Mouse (Mus musculus): ENCODE measurements around the gene Eef1akmt1. TPM values are rescaled to one million over a fixed set of nuclear protein-coding genes. Genes with fewer than 3 reads are reported as not detected.

Eef1akmt1 gene
- 1 to 10 TPM in 22 of 26 experiments, under 1 TPM in 1, not detected in 3; 0.82 to 6.5 (median 3.1) TPM for total RNA-seq (2018; cell fraction: chromatin; rRNA removed)
- total RNA-seq (2018; cell fraction: cytosol; rRNA removed) = 10 to 100 TPM; 20.2 to 34.0 (median 27.0) TPM
- 10 to 100 TPM in 3 of 26 experiments, 1 to 10 TPM in 23; 2.8 to 14.4 (median 6.3) TPM for total RNA-seq (2018; cell fraction: nucleus; rRNA removed)
- 14.3 to 31.6 TPM (median 30.5 TPM) in 3 replicates for polyA plus RNA-seq (2018)

DNA sequence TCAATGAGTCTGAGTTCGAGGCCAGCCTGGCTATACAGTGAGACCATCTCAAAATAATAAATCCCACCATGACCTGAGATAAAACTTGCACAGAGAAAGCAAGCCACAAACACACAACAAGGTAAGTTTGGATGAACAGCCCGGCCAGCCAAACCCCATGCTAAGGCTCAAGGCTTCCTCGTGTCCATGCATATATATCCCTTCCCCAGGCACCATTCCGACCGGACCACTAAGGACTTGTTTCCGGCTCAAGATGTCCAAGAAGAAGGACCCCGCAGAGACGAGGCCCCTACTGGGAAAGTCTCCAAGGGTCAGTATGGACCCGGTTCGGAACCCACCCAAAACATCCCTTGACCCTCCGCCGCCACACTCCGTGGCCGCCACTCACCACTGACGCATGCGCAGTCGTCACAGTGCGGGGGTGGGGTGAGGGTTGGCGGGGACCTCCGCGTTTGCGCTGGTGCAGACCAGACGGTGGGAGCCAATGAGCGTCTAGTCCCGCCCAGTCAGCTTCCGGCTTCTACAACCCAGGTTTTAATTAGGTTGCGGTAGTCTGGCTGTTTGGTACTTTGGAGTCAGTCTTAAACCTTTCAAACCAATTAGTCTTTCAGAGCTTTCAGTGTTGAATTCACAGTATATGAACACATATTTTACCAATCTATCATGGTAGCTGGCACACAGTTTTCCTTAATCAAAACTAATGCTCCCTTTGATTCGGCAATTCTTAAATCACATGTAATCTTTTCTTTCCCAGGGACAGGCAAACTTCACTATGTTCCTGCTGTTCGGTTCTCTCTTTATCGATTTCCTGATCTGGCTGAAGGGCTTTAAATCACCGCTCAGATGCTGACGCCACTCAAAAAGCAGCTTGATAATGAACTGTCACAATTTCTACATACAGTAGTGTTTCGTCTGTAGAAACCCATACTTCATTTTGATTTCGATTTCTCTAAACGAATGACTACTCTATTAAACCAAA, at the start of gene Eef1akmt1:
Eef1akmt1 (minus strand) TSS at position 458 of the 979 bp plus-strand sequence.
- 2% methylated on average over 35 of the region's 35 CpGs for WGBS (ENCODE audit: missing documents)
- H3K36me3 ChIP-seq (ENCODE audit: inconsistent target) = no peaks in the 10 kb centered on the region
- no peaks in the 10 kb centered on the region for H3K79me2 ChIP-seq (ENCODE audit: inconsistent target)
- peak within 1 kb of the TSS; percentile 72 for H3K27ac ChIP-seq
- H3K4me3 ChIP-seq (ENCODE audit: inconsistent target) = peak within 1 kb of the TSS; percentile 76

DNA sequence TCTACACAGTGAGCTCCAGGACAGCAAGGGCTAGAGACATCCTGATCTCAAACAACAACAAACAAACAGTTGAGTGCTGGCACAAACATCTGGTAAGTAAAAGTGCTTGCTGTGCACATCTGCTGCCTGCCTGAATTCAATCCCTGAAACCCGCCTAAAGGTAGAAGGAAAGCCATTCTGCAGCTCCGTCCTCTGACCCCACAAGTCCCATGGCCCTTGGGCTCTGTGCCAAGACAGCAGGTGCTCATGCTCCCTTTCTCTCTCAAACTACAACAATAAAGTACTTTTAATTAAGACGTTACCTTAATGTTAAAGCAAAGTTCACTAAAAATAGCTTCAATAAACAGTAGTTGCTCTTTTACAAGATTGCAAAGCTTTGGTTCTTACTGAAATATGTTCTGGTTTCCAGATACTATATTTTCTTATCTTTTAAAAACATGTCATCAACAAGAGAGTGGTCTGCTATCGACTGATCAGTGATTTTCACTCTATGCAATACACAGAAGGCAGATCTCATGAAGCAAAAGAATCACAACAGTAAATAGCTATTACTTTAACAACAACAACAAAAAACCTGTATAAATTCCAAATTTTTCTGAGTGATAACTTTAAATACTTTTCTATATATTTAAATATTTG, 49.3 kb upstream of the Eef1akmt1 start:
- Histone ChIP-seq H3K79me2 (ENCODE audit: inconsistent target) (no peaks in the 10 kb centered on the region), H3K36me3 (ENCODE audit: inconsistent target) (0 out of 2 replicates have a peak, but pooled peaks cover 1% of the 10 kb centered on the region), H3K27ac (no peak overlapping the region), H3K4me3 (ENCODE audit: inconsistent target) (no peak overlapping the region)
- 93% methylated on average over 4 of the region's 4 CpGs for WGBS (ENCODE audit: missing documents)

DNA sequence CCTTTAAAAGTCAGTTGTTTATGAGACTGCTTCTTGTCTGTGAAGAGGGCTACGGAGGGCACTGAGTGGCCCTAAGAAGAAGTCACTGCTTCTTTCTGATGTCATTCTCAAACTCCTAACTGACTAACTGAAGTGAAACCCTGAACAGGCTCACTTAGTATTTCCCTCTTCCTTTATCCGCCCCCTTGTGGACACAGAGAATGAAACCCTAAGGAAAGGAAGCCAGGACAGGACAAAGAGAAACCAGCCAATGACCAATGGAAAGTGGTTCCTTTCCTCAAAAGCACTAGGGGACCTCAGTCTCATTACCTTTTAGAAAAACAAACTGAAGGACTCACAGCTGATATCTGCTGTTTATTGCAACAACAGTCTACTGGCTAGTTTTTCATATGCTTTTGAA, 48.1 kb upstream of the Eef1akmt1 start:
- WGBS (ENCODE audit: missing documents) = 21% methylated on average over 2 of the region's 2 CpGs
- Histone ChIP-seq H3K4me3 (ENCODE audit: inconsistent target) (no peak overlapping the region), H3K27ac (no peak overlapping the region), H3K79me2 (ENCODE audit: inconsistent target) (no peaks in the 10 kb centered on the region), H3K36me3 (ENCODE audit: inconsistent target) (no peaks in the 10 kb centered on the region)

DNA sequence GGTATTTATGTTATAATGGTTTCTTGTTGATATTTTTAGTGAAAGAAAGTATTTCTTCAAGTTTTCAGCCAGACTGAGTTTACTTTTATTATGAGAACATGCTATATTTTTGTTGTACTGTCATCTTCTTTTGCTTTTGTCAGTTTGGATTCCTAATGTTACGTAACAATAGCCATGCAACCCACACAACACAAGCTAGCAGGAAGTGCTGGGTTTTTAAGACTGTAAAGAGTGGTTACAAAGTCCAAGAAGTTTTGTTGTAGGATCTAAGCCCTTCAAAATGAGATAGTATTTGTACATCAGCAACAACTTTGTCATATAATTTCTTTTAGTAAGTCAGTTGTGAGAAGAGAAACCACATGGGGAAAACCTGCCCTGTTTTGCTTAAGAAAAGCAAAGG, 46.3 kb upstream of the Eef1akmt1 start:
- Histone ChIP-seq H3K36me3 (ENCODE audit: inconsistent target) (no peaks in the 10 kb centered on the region), H3K79me2 (ENCODE audit: inconsistent target) (no peaks in the 10 kb centered on the region), H3K27ac (no peak overlapping the region), H3K4me3 (ENCODE audit: inconsistent target) (no peak overlapping the region)
- 43% methylated on average over 1 of the region's 1 CpGs for WGBS (ENCODE audit: missing documents)

DNA sequence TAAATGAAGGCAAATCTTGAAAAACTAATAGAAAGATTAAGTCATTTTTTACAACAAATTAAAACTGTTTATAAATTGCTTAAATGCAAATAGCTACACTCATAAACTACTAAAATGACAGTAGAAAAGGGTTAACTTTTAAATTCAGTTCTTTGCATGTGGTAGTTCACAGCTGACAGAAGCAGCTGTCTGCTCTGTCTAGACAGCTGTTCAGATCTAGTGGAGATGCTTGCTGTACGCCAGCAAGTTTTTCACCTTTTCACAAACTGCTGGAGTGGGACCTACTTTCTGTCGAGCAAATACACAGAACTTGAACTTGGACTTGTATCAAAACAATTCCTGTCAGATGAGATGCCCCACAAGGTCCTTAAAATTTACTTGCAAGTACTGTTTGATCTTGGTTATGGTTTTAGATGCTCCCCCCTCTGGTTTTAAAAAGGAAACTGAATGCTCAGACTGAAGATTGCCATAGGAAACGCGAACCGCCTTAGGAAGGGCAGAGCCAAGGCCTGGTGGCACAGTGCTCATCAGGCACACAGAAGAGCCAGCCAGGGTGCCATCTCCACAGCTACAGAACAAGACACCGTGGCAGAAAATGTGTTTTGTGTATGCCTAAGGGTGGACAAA, 45.0 kb upstream of the Eef1akmt1 start:
- H3K4me3 ChIP-seq (ENCODE audit: inconsistent target) = no peak overlapping the region
- H3K36me3 ChIP-seq (ENCODE audit: inconsistent target) = no peaks in the 10 kb centered on the region
- H3K79me2 ChIP-seq (ENCODE audit: inconsistent target) = no peaks in the 10 kb centered on the region
- no peak overlapping the region for H3K27ac ChIP-seq
- WGBS (ENCODE audit: missing documents) = 81% methylated on average over 6 of the region's 6 CpGs

DNA sequence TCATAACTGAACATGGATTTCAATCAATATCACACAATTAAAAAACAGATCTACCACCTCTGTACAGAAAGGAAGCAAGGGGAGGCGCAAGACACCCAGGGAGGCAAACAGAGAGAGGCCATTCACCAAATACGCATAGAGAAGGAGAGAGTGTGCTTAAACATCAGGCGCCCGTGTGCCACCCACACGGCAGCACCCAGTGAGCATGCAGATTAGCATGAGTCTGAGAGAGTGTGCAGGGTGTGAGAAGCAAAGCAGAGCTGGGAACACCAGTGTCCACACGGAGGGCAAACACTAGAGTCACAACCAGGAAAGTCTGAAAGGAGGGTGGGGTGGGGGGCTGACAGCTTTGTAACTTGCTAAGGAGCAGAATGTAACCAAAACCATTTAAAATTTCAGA, 44.4 kb upstream of the Eef1akmt1 start:
- Histone ChIP-seq H3K4me3 (ENCODE audit: inconsistent target) (no peak overlapping the region), H3K27ac (no peak overlapping the region), H3K79me2 (ENCODE audit: inconsistent target) (no peaks in the 10 kb centered on the region), H3K36me3 (ENCODE audit: inconsistent target) (no peaks in the 10 kb centered on the region)
- WGBS (ENCODE audit: missing documents) = 92% methylated on average over 6 of the region's 6 CpGs

DNA sequence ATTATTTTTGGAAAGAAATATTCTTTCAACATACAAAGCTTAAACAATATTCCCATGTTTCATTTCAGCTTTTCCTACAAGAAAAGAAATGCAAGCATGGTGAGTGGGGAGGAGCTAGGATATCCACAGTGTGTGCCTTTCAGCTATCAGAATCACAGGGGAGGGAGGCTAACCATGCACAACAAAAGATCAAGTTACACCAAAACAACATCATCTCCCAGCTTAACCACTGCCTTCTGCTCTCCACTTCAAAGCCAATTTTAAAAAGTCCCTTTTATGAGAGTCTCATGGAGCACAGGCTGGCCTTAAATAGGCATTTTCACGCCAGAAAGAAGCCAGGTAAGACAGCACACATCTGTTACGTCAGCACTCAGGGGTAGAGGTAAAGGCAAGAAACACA, 39.6 kb upstream of the Eef1akmt1 start:
- WGBS (ENCODE audit: missing documents) = 90% methylated on average over 2 of the region's 2 CpGs
- Histone ChIP-seq H3K27ac (no peak overlapping the region), H3K36me3 (ENCODE audit: inconsistent target) (no peaks in the 10 kb centered on the region), H3K79me2 (ENCODE audit: inconsistent target) (no peaks in the 10 kb centered on the region), H3K4me3 (ENCODE audit: inconsistent target) (no peak overlapping the region)

DNA sequence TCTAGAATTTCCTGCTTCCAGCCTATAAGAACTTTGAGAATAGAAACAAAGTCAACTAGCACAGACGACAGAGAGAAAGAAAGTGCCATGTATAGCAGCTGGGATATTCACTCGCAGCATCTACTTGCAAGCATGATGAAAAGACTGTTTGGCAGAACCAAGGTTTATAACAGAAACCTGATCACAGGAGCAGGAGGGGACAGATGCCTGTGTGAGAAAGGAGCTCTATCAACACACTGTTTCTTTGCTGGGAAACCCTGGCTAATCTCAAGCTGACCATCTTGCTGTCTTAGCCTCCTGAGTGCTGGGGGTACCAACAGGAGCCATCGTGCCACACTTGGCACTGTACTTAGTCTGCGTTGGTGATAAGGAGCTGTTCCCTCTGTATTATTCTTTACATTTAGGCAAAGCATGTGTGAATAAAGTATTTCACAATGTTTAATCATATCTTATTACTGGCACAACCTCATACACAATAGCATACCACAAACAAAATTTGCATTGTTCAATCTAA, 38.5 kb upstream of the Eef1akmt1 start:
- H3K36me3 ChIP-seq (ENCODE audit: inconsistent target) = no peaks in the 10 kb centered on the region
- no peak overlapping the region for H3K4me3 ChIP-seq (ENCODE audit: inconsistent target)
- whole genome bisulfite sequencing (ENCODE audit: missing documents) = 92% methylated on average over 4 of the region's 4 CpGs
- H3K27ac ChIP-seq = no peak overlapping the region
- H3K79me2 ChIP-seq (ENCODE audit: inconsistent target) = no peaks in the 10 kb centered on the region

DNA sequence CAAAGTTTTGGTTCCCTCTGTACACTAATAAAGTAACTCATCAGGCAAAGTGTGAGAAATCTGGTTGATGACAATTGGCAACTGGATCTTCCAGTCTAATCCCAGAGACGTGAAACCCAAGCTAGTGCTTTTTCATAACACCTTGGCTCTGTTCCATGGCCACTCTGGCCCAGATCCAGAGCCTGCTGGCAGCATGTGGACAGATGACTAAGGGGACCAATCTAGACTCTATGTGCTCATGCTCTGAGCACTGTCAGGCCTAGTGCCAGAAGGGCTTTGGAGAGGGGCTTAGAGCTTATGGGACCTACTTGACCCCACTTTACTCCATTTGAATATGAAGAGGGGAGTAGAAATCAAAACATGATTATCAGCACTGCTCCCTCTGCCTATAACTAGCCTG, 36.1 kb upstream of the Eef1akmt1 start:
- Histone ChIP-seq H3K4me3 (ENCODE audit: inconsistent target) (no peak overlapping the region), H3K36me3 (ENCODE audit: inconsistent target) (peaks cover 13% of the 10 kb centered on the region; the same call in 1 of the 2 replicates), H3K79me2 (ENCODE audit: inconsistent target) (no peaks in the 10 kb centered on the region), H3K27ac (no peak overlapping the region)
- 65% methylated on average over 1 of the region's 1 CpGs for WGBS (ENCODE audit: missing documents)

DNA sequence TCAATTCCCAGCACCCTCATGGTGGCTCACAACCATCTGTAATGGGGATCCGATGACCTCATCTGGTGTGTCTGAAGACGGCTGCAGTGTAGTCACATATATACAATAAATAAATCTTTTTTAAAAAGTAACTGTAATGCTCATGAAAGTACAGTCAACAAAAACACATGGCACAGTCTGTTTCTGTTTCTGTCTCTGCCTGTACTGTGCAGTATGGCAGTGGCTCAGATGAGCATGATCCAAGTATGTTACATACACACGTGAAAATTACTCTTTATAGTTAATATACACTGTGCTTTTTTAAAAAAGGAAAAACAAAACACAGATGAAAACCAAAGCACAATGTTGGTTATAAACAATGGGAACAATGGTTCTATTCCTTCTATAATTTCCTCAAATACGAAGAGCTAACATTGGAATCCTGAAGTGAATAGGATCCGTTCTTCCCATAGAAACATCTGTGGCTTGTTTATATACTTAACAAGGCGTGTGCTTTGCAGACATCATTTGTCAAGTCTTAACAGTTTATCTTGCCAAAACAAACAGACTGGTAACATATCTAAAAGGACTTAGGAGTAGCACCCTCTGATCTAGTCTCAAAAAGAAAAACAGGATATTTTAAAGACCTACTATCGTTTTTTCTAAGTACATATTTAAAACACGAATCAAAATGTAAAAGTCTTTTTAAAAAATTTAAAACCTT, 35.4 kb upstream of the Eef1akmt1 start:
- peaks cover 18% of the 10 kb centered on the region; the same call in 1 of the 2 replicates for H3K36me3 ChIP-seq (ENCODE audit: inconsistent target)

DNA sequence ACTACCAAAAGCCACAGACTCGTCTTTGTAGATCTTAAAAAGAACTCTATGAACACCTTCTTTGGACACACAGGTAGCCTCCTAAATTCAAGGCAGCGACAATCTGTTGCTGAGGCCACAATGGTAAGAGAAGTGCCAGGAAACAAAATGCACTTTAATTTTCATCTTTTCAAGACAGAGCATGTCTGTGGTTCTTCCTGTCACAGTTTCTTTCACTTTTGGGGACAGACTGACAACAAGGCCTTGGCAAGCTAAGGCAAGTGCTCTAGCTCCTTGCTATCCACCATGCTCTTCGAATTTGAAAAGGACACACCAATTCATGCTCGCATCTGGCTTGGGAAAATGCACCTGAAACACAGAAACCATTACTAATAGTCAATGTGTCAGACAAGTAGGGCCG, 21.9 kb upstream of the Eef1akmt1 start:
- Histone ChIP-seq H3K4me3 (ENCODE audit: inconsistent target) (no peak overlapping the region), H3K79me2 (ENCODE audit: inconsistent target) (no peaks in the 10 kb centered on the region), H3K36me3 (ENCODE audit: inconsistent target) (peaks cover 24% of the 10 kb centered on the region), H3K27ac (no peak overlapping the region)
- WGBS (ENCODE audit: missing documents) = 96% methylated on average over 5 of the region's 5 CpGs

More for the DNA sequence above, 35.4 kb upstream of the Eef1akmt1 start:
- 97% methylated on average over 8 of the region's 8 CpGs for WGBS (ENCODE audit: missing documents)
- Histone ChIP-seq H3K79me2 (ENCODE audit: inconsistent target) (no peaks in the 10 kb centered on the region), H3K4me3 (ENCODE audit: inconsistent target) (no peak overlapping the region), H3K27ac (no peak overlapping the region)

DNA sequence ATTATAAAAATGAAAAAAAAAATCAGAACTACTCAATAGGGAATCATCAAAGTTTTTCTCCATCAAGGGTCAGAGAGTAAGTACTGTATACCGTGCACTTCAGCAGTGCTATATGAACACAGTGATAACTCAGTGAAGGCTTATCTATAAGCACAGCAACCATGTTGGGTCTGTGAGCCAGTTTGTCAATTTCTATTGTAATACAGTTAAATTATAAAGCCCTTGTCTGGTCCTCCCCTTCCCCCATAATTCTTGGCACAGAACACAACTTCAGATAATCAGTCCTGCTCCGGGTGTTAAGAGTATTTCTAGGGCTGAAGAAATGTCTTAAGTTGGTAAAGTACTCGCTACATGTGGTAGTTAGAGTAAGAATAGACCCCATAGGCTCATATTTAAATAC, 20.4 kb upstream of the Eef1akmt1 start:
- 98% methylated on average over 3 of the region's 3 CpGs for WGBS (ENCODE audit: missing documents)
- H3K27ac ChIP-seq = no peak overlapping the region
- no peaks in the 10 kb centered on the region for H3K79me2 ChIP-seq (ENCODE audit: inconsistent target)
- H3K4me3 ChIP-seq (ENCODE audit: inconsistent target) = no peak overlapping the region
- peaks cover 21% of the 10 kb centered on the region for H3K36me3 ChIP-seq (ENCODE audit: inconsistent target)

DNA sequence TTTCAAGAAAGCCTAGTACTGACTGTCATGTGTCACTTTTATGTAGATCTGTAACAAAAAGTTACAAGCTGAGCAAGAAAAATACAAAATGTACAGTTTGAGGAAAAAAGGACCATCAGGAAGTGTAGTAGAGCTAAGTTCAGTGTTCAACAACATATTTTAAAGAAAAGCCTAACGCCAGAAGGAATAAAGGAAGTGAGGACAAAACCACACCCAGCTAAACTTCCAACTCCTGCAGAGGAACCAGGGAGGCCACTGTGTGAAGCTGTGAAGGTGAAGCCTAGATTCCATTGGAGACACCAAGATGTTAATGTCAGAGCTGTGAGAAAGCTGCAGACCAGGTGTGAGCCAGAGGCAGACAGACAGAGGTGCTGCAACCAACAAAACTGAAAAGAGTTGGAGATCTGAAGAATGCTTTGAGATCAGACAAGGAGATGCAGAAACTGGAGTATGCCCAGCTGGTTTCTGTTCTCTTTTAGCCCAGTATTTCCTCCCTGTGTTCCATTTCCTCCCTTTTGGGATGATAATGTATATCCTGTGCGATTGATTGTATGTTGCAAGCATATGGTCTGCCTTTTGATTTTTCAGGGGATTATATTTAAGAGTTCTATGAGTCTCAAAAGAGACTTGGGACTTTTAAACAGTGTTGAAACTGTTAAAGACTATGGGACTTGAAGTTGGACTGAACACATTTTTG, 5.1 kb upstream of the Eef1akmt1 start:
- Histone ChIP-seq H3K4me3 (ENCODE audit: inconsistent target) (no peak overlapping the region), H3K27ac (peak overlapping the region; percentile 51), H3K79me2 (ENCODE audit: inconsistent target) (no peaks in the 10 kb centered on the region), H3K36me3 (ENCODE audit: inconsistent target) (no peaks in the 10 kb centered on the region)
- WGBS (ENCODE audit: missing documents) = 15% methylated on average over 2 of the region's 2 CpGs

Measured in macrophage (primary cell).